Mouse (Mus musculus): ENCODE results near the gene Trp53bp1.

Trp53bp1 gene

DNA sequence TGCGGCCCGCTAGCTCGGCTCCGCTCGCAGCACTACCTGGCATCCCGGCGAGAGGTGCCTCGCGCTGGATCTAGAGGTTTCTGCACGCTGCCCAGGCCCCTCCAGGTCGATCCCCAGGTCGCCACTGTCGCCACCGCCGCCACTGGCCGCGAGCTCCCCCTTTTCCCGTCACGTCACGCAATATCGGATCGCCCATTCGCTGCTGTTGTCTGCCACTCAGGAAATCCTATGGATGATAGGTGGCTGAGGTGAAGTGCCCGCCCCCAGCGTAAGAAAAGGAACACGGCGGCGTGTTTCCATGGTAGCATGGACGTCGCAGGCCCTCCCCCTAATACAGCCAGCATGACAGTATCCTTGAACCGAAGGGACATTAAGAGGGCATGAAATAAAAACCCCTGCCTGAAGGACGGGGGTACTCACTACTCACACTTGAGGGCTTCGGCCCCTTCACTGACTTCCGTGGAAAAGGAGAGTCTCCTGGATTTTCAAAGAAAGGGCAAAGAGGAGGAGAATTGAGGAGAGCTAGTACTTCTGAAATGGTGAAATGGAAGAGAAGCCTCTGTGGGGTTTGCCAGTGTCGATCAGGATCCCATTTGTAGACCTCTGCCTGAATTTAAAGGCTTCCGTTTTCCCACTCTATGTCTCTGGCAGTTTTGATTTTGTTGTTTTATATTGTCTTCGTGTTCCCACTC lies at the start of gene Trp53bp1:
Gene Trp53bp1, minus strand, starts transcription at position 172 of the 692 bp plus-strand sequence.
- peak; percentile 85 to 91 for DNase-seq (ENCODE audit: low spot score in 2 of 2)

DNA sequence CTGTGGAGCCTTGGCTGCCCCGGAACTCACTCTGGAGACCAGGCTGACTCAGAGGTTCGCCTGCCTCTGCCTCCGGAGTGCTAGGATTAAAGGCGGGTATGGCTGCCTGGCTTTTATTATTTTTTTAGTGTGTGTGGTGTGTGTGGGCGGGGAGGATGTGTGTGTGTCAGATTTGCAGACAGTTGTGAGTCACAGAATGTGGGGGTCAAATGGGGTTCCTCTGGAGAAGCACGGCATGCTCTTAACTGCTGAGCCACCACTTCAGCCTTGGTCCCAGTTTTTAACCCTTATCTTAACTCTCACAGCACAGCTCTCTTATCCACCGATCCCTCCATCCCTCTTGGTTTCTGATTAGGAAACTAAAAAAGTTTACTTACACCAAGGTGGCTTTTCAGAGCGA lies 45.1 kb upstream of the Trp53bp1 start:
- DNase-seq (ENCODE audit: low spot score in 2 of 2) = no peak

DNA sequence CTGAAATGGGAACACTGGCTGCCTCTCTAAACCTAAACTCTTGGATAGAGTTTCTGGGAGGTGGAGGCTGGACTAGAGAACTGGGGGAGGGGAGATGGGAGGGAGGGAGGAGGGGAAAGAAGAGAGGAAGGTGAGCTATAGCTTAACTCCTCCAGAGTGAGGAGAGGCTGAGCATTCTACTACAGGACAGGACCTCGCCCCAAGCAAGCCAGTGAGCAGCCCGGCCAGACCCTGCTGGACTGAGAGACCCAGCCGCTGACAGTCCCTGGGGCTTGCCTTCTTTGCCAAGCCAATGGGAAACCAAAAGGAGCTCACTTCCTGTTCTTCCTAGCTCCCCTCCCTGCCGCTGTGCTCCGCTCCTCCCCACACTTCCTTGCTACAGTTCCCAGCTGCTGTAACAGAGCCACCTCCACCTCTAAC lies 37.8 kb upstream of the Trp53bp1 start:
- DNase-seq (ENCODE audit: low spot score in 2 of 2) = no peak

DNA sequence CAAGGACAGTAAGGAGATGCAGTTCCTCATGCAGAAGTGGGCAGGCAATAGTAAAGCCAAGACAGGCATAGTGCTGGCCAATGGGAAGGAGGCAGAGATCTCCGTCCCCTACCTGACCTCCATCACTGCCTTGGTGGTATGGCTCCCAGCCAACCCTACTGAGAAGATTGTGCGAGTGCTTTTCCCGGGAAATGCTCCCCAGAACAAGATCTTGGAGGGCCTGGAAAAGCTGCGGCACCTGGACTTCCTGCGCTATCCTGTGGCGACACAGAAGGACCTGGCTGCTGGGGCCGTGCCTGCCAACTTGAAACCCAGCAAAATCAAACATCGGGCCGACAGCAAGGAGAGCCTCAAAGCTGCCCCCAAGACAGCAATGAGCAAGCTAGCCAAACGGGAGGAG lies 28.8 kb upstream of the Trp53bp1 start:
- no peak for DNase-seq (ENCODE audit: low spot score in 2 of 2)

DNA sequence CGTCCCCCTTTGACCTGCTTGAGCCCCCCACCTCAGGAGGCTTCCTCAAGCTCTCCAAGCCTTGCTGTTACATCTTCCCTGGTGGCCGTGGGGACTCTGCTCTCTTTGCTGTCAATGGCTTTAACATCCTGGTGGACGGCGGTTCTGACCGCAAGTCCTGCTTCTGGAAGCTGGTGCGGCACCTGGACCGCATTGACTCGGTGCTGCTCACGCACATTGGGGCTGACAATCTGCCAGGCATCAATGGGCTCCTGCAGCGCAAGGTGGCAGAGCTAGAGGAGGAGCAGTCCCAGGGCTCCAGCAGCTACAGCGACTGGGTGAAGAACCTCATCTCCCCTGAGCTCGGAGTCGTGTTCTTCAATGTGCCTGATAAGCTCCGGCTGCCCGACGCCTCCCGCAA lies 28.3 kb upstream of the Trp53bp1 start:
- DNase-seq (ENCODE audit: low spot score in 2 of 2) = no peak

DNA sequence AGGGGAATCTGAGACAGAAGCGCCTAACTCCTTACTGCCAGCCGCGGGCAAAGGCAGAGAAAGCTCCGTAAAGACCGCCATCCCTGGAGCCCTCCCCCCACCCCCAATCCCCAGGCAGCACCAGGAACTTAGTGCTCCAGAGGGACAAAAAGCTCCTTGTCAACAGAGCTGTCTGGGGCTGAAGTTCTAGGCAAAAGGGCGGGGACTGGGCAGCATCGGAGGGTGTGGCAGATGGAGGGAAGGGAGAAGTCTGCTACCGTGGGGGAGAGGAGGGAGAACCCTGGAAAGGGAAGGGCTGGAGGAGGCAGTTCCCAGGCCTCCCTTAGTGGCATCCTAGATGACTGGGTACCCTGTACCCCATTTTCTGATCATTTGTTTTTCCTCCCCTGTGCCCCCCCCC lies 26.9 kb upstream of the Trp53bp1 start:
- no peak for DNase-seq (ENCODE audit: low spot score in 2 of 2)

DNA sequence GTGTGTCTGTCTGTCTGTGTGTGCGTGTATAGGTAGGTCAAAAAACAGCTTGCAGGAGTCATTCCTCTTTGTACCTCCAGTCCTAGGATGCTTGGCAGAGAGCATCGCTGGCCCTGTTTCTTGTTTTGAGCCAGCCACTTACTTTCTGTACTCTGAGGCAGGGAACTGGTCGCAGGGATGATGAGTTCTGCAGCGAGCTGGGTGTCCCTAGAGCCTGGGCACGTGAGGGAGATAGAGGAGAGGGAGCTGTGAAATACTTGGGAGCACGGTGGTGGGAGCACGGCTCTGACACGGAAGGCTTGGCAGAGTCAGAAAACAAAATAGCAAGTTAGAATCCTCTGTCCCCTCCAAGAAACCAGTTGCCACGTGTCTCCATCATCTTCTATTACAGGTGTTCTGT lies 26.5 kb upstream of the Trp53bp1 start:
- DNase-seq (ENCODE audit: low spot score in 2 of 2) = no peak

DNA sequence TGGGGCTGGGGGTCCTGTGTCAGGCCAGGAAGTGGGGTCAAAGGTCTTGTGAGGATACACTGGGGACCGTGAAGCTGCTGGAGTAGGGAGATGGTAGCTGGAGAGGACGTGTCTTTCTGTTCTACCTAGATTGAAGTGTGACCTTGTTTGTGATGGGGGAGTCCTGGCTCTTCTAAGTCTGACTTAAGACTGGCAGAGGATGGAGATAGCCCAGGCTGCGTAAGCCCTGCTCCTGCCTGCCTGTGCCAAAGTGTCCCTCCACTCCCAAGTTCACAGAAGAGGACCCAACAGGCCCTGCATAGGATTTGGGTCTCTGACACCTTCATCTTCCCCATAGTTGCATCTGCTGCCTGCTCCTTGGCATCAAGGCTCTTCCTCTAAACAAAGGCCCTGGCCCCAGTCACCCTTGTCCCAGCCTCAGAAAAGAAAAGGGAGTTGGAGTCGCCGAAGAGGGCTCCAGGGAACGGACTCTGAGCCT lies 25.6 kb upstream of the Trp53bp1 start:
- DNase-seq (ENCODE audit: low spot score in 2 of 2) = no peak

DNA sequence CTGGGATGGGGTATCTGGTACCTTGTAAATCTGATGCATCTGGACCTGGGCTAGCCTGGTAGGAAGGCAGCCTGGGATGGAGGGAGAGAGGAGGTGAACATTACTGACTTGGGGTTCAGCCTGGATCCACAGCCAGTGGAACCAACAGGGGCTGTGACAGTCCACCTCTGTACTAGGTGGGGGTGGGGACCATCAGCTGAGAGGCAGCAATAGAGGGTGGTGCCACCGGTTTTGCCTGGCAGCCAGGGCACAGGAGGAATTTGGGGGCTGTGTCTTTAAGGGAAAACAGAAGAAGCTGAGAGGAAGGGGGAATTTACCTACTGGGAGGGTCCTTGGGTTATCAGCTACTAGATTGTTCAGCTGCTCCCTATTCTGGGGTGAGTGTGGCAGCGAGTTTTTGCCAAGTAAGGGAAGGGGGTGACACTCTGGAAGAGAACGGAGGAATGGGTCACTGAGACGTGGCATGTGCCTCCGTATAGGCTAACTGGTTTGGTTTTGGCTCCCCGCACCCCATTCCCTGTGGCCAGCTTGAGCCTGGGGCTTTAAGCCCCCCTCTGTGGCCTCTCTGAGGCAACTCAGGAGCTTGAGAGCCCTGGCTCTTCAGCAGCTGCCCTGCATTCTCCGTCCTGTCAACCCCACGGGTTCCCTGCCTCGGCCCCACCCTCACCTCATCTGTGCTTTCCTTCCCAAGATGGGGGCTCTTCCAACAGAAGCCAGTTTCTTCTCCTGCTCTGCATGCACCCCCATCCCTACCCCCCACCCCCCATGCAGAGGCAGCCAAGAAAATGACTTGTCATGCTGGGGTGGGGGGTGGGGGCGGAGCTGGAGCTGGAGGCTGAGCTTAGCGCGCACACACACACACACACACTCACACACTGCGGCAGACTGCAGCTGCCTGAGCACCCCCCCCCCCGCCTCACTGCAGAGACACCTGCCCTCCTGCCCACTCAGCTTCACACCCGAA lies 24.7 kb upstream of the Trp53bp1 start:
- DNase-seq (ENCODE audit: low spot score in 2 of 2) = no peak

DNA sequence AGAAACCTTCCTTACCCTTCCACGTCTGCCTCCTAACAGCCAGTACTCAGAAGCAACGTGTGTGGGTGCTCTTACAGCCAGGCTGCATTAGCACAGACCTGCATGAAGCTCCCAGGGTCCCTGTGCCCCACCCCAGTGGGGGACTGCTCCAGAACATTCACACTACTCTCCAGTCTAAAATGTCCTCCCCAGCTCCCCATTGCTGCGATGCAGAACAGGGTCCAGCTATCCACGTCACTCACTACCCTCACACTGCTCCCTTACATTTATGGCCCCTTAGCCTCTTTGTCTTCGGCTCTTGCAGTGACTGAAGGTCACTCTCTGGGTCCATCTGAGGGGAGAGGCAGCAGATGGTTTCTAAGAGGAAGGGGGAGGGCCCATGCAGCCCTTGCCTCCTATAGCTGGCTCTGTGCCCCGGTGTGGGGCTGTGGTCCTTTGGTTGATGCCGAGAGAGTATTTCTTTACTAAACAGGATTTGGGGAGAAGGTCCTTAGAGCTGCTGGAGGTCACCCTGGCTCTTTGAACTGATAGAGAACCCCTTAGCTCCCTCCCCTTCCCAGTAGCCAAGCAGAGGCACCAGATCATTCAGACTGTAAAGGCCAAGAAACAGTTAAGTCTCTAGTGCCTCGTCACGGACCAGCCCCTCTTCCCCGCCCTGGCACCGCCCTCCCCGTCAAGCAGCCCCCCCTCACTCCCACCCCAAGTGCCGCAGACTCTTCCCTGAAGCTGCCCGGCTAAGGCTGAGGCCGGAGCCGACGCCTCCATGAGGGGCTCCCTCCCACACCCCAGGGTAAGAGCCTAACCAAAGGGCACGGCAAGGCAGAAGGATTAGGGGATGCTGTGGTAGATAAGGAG lies 23.8 kb upstream of the Trp53bp1 start:
- DNase-seq (ENCODE audit: low spot score in 2 of 2) = no peak

DNA sequence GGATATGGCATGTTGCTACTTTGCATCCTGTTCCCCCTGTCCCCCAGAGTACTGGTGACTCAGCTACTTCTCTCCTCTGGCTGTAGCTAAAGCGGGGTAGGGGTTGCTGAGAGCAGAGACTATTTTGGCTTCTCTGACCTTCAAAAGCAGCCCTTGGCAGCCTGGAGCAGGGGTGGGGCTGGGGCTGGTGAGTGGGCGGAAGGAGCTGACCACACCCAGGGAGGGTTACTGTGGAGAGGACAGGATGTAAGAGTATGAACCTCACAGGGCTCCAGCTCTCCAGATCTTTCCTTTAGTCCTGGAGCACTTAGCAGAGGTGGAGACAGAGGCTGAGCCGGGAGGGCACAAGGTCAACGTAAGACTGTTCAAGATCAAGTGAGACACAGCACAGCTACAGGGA lies 23.0 kb upstream of the Trp53bp1 start:
- no peak for DNase-seq (ENCODE audit: low spot score in 2 of 2)

DNA sequence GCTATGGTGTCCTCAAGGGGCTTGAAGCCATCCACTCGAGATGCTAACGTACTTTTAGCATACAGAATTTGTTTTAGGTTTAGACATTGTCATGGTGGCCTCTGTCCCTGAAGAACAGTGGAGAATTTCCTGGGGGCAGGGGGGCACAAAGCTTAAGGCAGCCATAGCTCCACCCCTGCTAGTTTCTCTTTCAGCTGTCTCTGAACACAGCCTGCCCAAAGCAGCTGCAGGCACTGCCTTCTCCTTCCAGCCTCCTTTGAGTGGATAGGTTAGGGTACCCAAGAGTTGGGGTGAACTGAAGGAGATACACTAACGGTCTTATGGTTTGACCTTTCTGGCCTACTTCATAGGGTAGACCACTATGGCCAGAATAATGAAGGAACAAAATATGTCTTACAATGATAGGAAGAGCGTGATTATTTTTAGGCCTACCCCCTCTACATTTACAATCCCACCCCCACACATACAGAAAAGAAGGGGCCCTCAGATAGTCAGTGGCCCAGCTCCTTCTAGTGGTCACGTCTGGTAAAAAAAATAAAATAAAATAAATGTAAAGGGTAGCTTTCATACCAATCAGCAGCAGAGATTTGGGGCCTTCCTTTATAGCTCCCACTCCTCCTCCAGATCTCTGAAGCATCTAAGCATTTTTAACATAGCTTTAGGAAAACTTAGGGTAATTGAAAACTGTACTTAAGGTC lies 21.3 kb upstream of the Trp53bp1 start:
- no peak for DNase-seq (ENCODE audit: low spot score in 2 of 2)

DNA sequence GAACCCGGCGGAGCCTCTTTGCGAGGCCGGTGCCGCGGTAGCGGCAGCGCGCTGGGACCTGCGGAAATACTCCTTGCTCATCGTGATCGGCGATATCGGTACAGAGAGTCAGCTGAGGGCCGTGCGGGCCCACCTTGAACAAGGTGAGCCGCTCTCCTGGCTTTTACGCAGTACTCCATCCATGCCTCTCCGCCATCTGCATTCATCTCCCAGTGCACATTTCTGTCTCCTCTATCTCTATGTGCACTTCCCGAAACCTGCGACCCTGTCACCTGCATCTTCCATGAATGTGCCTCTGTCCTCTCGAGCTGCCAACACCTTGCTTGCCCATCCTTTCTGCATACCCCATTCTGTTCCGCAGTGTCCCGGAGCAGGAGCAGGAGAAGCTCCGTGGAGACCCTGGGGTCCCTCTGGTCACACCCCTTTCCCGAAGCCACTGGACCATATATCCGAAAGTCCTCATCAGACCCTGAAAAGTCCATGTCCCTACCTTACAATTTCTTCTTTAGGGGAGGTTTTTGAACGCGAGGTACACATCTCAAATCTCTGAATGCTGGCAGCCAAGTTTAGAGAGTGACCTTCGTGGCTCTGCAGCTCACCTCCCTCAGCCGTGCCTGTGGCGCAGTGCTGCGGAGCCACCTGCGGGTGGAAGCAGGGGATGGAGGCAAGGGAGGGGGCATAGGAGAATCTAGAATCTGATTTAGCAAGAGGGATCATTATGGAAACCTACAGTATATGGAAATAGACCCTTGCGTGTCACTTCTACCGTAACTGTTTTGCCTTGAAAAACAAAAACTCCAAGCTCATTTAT lies 18.7 kb upstream of the Trp53bp1 start:
- DNase-seq (ENCODE audit: low spot score in 2 of 2) = no peak

DNA sequence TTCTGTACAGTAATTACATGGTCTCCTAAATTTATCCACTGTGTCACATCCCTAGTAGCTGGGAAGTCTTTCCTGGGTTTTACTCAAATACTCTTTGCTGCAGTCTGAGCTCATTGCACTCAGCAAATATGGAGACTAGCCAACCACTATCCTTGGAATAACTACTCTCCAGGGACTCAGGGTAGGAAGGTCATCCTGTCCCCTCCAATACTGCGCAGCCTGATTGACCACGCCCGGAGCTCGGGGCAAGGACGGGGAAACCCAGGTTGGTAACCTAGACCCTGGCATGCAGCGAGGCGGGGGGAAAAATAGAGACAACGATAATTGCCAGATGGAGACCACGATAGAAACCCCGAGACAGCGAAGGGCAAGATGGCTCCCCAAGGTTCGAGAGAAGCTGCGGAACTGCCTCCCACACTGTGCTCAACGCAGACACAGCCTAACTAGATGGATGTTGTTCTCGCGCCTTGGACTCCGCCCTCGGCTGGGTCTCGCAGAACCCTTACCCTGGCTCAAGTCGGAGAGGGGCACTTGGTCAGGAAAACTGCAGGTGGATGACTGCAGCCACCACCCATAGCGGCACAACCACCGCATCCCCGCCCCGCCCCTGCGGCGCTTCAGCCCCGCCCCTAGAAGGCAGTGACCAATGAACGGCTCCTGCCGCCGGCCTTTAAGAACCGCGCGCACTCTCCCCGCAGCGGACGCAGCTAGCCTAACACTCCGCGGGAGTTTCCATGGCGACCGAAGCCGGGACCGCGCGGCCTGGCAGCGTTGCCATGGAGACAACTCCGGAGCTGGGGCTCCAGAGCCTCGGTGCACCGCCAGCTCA lies 17.9 kb upstream of the Trp53bp1 start, which contains the start of gene Map1a:
Gene Map1a, plus strand, starts transcription at position 700 of the 829 bp plus-strand sequence.
- DNase-seq (ENCODE audit: low spot score in 2 of 2) = peak; percentile 72 to 79

DNA sequence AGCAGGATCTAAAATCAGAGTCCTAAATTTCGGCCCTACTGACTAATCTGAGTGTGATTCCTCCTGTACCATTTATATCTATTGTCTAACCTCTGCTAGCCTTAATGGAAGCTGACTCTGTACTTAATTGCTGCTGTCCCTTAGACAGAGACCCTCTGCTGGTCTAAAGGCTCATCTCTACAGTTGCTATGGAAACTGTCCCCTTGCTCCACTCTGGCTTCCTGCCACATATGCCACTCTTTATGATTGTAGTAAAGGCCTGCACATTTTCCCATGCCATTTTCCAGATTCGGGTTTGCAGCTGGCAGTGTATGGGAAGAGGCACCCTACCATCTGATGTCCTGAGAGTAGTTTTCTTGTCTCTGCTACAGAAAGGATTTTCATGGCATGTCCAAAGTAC lies 16.6 kb upstream of the Trp53bp1 start:
- no peak for DNase-seq (ENCODE audit: low spot score in 2 of 2)

DNA sequence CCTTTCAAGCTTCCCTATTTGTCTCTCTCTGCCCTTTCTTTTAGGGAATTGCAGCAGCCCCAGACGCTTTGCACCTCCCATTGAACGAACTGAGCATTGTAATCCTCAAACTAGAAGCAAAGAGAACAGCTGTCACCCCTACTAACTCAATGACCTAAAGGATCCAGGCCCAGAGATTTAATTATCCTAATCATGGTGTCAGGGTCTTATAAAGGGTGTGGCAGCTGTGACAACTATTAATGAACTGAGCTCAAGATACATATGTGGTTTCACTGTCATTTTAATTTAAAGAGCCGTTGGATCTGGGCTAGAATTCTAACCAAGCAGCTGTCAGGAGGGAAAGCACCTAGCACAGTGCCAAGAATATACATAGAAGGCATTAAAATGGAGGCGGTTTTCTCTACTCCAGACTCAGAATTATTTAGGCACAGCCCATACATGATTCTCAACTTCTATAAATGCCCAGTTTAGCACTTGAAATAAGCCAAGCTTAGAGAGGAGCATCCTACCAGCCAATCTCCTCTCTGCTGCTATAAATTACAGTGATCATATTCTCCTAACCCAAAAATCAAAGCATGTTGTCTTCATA lies 815 bp upstream of the Trp53bp1 start:
- no peak for DNase-seq (ENCODE audit: low spot score in 2 of 2)

DNA sequence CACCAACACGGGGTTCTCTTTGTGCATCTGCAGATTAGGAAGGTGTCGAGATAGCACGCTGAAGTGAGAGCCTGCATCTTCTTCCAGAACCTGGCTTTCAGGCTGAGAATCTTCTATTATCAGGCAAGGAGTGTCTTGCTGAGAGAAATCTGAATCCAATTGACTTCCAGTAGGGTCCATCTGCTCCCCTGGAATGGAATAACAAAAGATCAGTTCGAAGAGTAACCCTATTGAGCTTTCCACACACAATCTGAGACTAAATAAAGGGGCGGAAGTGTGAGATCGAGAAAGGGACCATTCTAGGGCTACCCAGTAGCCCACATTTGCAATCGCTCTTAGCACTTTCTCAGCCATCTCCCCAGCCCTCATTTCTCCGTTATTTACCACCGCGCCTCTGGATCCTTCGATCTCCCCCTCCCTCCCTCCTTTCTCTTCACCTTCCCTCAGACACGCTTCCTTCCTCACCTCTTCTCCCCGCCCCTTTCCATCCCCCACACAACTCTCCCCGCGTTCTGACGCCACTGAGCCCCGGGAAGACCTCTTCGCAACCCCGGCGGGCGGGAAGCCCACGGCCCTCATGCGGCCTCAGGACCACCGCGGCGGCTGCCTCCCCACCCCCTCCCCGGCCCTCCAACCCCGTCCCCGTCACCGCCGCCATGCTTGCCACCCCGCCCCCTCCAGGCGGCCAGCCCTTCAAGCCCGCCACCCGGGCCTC lies 529 bp downstream of the Trp53bp1 start:
- DNase-seq (ENCODE audit: low spot score in 2 of 2) = no peak

DNA sequence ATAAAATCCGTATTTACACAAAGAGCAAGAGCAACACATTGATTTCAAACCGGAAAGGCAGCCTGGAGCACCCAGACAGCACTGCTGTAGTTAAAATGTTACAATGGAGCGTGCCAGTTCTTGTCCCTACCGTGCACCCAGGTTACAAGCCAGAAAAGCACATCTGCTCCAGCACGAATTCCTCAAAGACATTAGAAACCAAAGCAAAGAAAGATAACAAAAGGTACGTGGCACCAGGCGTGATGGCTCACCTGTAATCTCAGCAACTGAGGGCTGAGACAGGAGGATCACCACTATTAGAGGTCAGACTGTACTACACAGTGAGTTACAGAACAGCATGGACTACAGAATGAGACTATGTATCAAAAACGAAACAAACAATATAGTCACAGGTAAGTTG lies 2.8 kb downstream of the Trp53bp1 start:
- no peak for DNase-seq (ENCODE audit: low spot score in 2 of 2)
